17 mouse cellular contexts compared by ENCODE assay signal in the genomic region with DNA sequence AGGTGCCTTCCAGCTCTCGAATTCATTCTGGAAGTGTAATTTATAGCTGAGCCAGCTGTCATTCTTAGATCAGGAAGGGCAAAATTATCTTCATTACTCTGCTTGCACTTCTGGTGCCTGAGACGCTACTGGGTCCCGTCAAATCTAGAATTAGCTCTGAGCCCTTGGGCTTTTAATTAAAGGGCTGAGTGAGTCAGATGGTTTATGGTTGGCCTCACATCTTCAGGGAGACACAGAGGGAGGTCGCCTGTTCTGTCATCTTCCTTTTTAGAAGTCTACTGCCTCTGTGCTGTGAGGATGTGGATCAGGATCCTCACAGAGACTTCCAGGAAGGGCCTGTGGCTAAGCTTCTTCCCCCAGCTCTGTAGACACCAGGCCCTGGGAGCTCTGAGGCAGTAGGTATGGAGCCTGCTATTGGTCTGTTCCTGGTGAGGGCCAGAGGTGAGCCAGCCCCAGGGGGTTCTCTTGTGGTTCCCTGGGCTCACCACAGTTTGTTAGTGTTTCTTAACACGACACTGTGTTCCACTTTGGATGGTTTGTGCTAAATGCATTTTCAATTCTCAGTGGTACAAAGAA. TPM values are rescaled to one million over a fixed set of nuclear protein-coding genes. Genes with fewer than 3 reads are reported as not detected.
A peak's percentile ranks its signal among the peaks of the same experiment; 100 is the strongest.
DNase-seq lines count a peak whose midpoint lies in the region; ATAC-seq and TF ChIP-seq lines count a peak whose summit lies in the region.
"Had no signal": no experiment of that assay in that cellular context is flagged by ENCODE, and none has a peak within 500 bp of the region (broad histone marks: within the 10 kb centered on the region; RNA-seq: fewer than 3 reads in every experiment).

No protein-coding gene starts in this region.

- intact Hi-C loops in gastrocnemius, adult 2 months (cut with DNase I), result no loop called here
- intact Hi-C loops in gastrocnemius, postnatal 14 days (cut with DNase I; ENCODE audit: low total_unique reads), result no loop called here

- H3K9me3 ChIP-seq in hindbrain, postnatal 0 days (ENCODE audit: low read length), result no peaks in the 10 kb centered on the region
- no peaks in the 10 kb centered on the region for H3K9me3 ChIP-seq in hindbrain, embryonic 10.5 days
- H3K9me3 ChIP-seq in midbrain, embryonic 15.5 days, result no peaks in the 10 kb centered on the region
- H3K9me3 ChIP-seq: liver, embryonic 13.5 days; megakaryocyte, embryonic 14.5 days had no signal

- 33% methylated on average over 5 of the region's 5 CpGs for WGBS in hindbrain, postnatal 0 days
- 47% methylated on average over 5 of the region's 5 CpGs for WGBS in hindbrain, embryonic 10.5 days
- 33% methylated on average over 5 of the region's 5 CpGs for WGBS in midbrain, embryonic 15.5 days

- 0 out of 2 replicates have a peak overlapping the region, but pooled peaks have one; percentile 4 for H3K27ac ChIP-seq in gastrocnemius, adult 2 months
- H3K27ac ChIP-seq in hindbrain, postnatal 0 days, result peak overlapping the region; percentile 48; the same call in 1 of the 2 replicates
- no peak overlapping the region for H3K27ac ChIP-seq in hindbrain, embryonic 10.5 days
- peak overlapping the region; percentile 45 for H3K27ac ChIP-seq in midbrain, embryonic 15.5 days
- H3K27ac ChIP-seq: liver, embryonic 13.5 days had no signal

- peak; percentile 22; the same call in 1 of the 2 replicates for ATAC-seq in hindbrain, postnatal 0 days
- ATAC-seq in midbrain, embryonic 15.5 days (replicated peaks), result no peak

- H3K27me3 ChIP-seq in hindbrain, postnatal 0 days (ENCODE audit: insufficient read depth, low read length), result no peaks in the 10 kb centered on the region
- no peaks in the 10 kb centered on the region for H3K27me3 ChIP-seq in hindbrain, embryonic 10.5 days (ENCODE audit: insufficient read depth, poor library complexity, severe bottlenecking)
- no peaks in the 10 kb centered on the region for H3K27me3 ChIP-seq in midbrain, embryonic 15.5 days (replicated peaks)
- H3K27me3 ChIP-seq: liver, embryonic 13.5 days; megakaryocyte, embryonic 14.5 days had no signal

- no peak for TF ChIP-seq CTCF in gastrocnemius, adult 2 months (IDR thresholded peaks at IDR 0.05)
- no peak for TF ChIP-seq CTCF in hindbrain, postnatal 0 days (IDR thresholded peaks at IDR 0.05; ENCODE audit: low read depth)
- TF ChIP-seq CTCF in brain, embryonic 14.5 days (IDR thresholded peaks at IDR 0.05; ENCODE audit: borderline replicate concordance, extremely low read depth, insufficient read depth, insufficient read length), result no peak

- no peak overlapping the region for H3K4me3 ChIP-seq in gastrocnemius, adult 2 months
- no peak overlapping the region for H3K4me3 ChIP-seq in hindbrain, postnatal 0 days (ENCODE audit: low read length)
- no peak overlapping the region for H3K4me3 ChIP-seq in hindbrain, embryonic 10.5 days
- H3K4me3 ChIP-seq in midbrain, embryonic 15.5 days, result no peak overlapping the region
- H3K4me3 ChIP-seq: erythroblast, embryonic 14.5 days; liver, embryonic 13.5 days; megakaryocyte, embryonic 14.5 days had no signal

- no peak overlapping the region for H3K9ac ChIP-seq in hindbrain, postnatal 0 days (replicated peaks; ENCODE audit: low read length)
- no peak overlapping the region for H3K9ac ChIP-seq in midbrain, embryonic 15.5 days
- H3K9ac ChIP-seq: liver, embryonic 13.5 days had no signal

- no peak for DNase-seq in gastrocnemius, adult 2 months
- no peak for DNase-seq in gastrocnemius, postnatal 14 days
- DNase-seq in hindbrain, postnatal 0 days (ENCODE audit: low spot score), result peak; percentile 22
- DNase-seq in hindbrain, embryonic 10.5 days (ENCODE audit: low spot score), result no peak
- DNase-seq in brain, embryonic 14.5 days (ENCODE audit: low read depth), result peak; percentile 29
- no peak for DNase-seq in thymus, postnatal 36 days
- no peak for DNase-seq in cerebellum, adult 11-12 months
- DNase-seq: B cell, adult 2 months; cerebellum, adult 2 months; heart, postnatal 4 days; kidney, adult 2 months; kidney, postnatal 25 days; left cerebral cortex, postnatal 4 days; liver, embryonic 13.5 days had no signal

- H3K36me3 ChIP-seq in hindbrain, postnatal 0 days (ENCODE audit: insufficient read depth, low read length), result no peaks in the 10 kb centered on the region
- H3K36me3 ChIP-seq in hindbrain, embryonic 10.5 days, result no peaks in the 10 kb centered on the region
- no peaks in the 10 kb centered on the region for H3K36me3 ChIP-seq in midbrain, embryonic 15.5 days (replicated peaks)
- H3K36me3 ChIP-seq: liver, embryonic 13.5 days had no signal

- TF ChIP-seq POLR2A in brain, embryonic 14.5 days (IDR thresholded peaks at IDR 0.05; ENCODE audit: borderline replicate concordance, extremely low read depth, insufficient read depth, insufficient read length, poor library complexity, severe bottlenecking), result no peak

- peaks cover 15% of the 10 kb centered on the region for H3K4me1 ChIP-seq in hindbrain, postnatal 0 days (ENCODE audit: insufficient read depth, low read length)
- H3K4me1 ChIP-seq in hindbrain, embryonic 10.5 days (replicated peaks), result peaks cover 17% of the 10 kb centered on the region
- peaks cover 28% of the 10 kb centered on the region for H3K4me1 ChIP-seq in midbrain, embryonic 15.5 days
- H3K4me1 ChIP-seq: liver, embryonic 13.5 days had no signal

- H3K4me2 ChIP-seq in hindbrain, postnatal 0 days (ENCODE audit: low read depth, low read length), result no peak overlapping the region
- no peak overlapping the region for H3K4me2 ChIP-seq in midbrain, embryonic 15.5 days
- H3K4me2 ChIP-seq: liver, embryonic 13.5 days had no signal

RNA-seq across cellular contexts. Expression of a gene that starts 30.2 kb away (rescaled TPM):
- 1 to 10 TPM; 5.5 to 6.3 TPM for total RNA-seq in gastrocnemius, adult 2 months (2021)
- total RNA-seq in gastrocnemius, postnatal 14 days (2021), result 10 to 100 TPM; 10.5 to 12.8 TPM
- 67.1 and 77.1 TPM in 2 replicates for total RNA-seq in hindbrain, postnatal 0 days (2014; rRNA removed)
- 52.2 and 55.5 TPM in 2 replicates for polyA plus RNA-seq in hindbrain, postnatal 0 days (2015; fragmentation: Nextera tagmentation; extraction: Ambion mirVana)
- 9.0 and 13.4 TPM in 2 replicates for polyA plus RNA-seq in hindbrain, embryonic 10.5 days (2016; fragmentation: Nextera tagmentation; extraction: Ambion mirVana)
- 24.6 and 28.4 TPM in 2 replicates for polyA plus RNA-seq in brain, embryonic 14.5 days (2012; rRNA removed)
- polyA plus RNA-seq in midbrain, embryonic 15.5 days (2015; fragmentation: Nextera tagmentation; extraction: Ambion mirVana), result 46.4 and 48.4 TPM in 2 replicates

Comparison
In these comparisons a context has a peak if more than half of its experiments do, and no peak if none do; other contexts are left out.
1. DNase-seq: peak in hindbrain, postnatal 0 days (single experiment) and brain, embryonic 14.5 days (single experiment); none in gastrocnemius, adult 2 months (single experiment), gastrocnemius, postnatal 14 days (single experiment), hindbrain, embryonic 10.5 days (single experiment), thymus, postnatal 36 days (0 of 2) and cerebellum, adult 11-12 months (single experiment).